Mouse (Mus musculus): Measurements from ENCODE around the gene Samd4b. TPM values are rescaled to one million over a fixed set of nuclear protein-coding genes. Genes with fewer than 3 reads are reported as not detected.

Gene Samd4b
- total RNA-seq, 1 experiment = 30.3 TPM

GRCm38 (mm10) chr7:28354596-28354995, 243.3 kb downstream of the Samd4b start:
- TF ChIP-seq CHD2 (IDR thresholded peaks at IDR 0.05; ENCODE audit: low read depth, low read length) (0 out of 2 replicates have a peak, but pooled peaks have one; percentile 5), ZNF384 (IDR thresholded peaks at IDR 0.05; ENCODE audit: low read depth, low read length) (no peak)
- Histone ChIP-seq H3K36me3 (ENCODE audit: control insufficient read depth, insufficient read depth, low read length, poor library complexity, severe bottlenecking) (peaks cover 35% of the 10 kb centered on the region), H3K9ac (ENCODE audit: insufficient read depth, low read depth, low read length, poor library complexity, severe bottlenecking) (no peak overlapping the region), H3K4me3 (ENCODE audit: insufficient read depth in 1 of 2, low read depth in 1 of 2, low read length in 2 of 2, poor library complexity in 1 of 2, severe bottlenecking in 1 of 2) (no peak overlapping the region), H3K27ac (ENCODE audit: insufficient read depth, low read depth, low read length, poor library complexity, severe bottlenecking) (no peak overlapping the region), H3K4me1 (ENCODE audit: control insufficient read depth in 2 of 2, insufficient read depth in 2 of 2, low read length in 2 of 2, poor library complexity in 1 of 2) (peaks cover 4 to 5% of the 10 kb centered on the region in 2 experiments; a peak in 2 of 4 replicates), H3K9me3 (ENCODE audit: control insufficient read depth, insufficient read depth, low read depth, low read length) (no peaks in the 10 kb centered on the region)
- DNase-seq (ENCODE audit: low read depth, low spot score) = no peak
- in situ Hi-C loops (cut with MboI; ENCODE audit: low sequenced_read_pairs in 2 of 2, unreplicated experiment in 2 of 2) = no loop called here

GRCm38 (mm10) chr7:28354113-28354581, 243.8 kb downstream of the Samd4b start:
- H3K9me3 ChIP-seq (ENCODE audit: control insufficient read depth, insufficient read depth, low read depth, low read length) = no peaks in the 10 kb centered on the region
- H3K9ac ChIP-seq (ENCODE audit: insufficient read depth, low read depth, low read length, poor library complexity, severe bottlenecking) = no peak overlapping the region
- DNase-seq (ENCODE audit: low read depth, low spot score) = no peak
- H3K27ac ChIP-seq (ENCODE audit: insufficient read depth, low read depth, low read length, poor library complexity, severe bottlenecking) = no peak overlapping the region
- in situ Hi-C loops (cut with MboI; ENCODE audit: low sequenced_read_pairs in 2 of 2, unreplicated experiment in 2 of 2) = no loop called here
- H3K4me3 ChIP-seq (ENCODE audit: insufficient read depth in 1 of 2, low read depth in 1 of 2, low read length in 2 of 2, poor library complexity in 1 of 2, severe bottlenecking in 1 of 2) = no peak overlapping the region
- TF ChIP-seq ZNF384 (IDR thresholded peaks at IDR 0.05; ENCODE audit: low read depth, low read length) = no peak
- TF ChIP-seq CHD2 (IDR thresholded peaks at IDR 0.05; ENCODE audit: low read depth, low read length) = 0 out of 2 replicates have a peak, but pooled peaks have one; percentile 15
- H3K36me3 ChIP-seq (ENCODE audit: control insufficient read depth, insufficient read depth, low read length, poor library complexity, severe bottlenecking) = peaks cover 34% of the 10 kb centered on the region
- H3K4me1 ChIP-seq (ENCODE audit: control insufficient read depth in 2 of 2, insufficient read depth in 2 of 2, low read length in 2 of 2, poor library complexity in 1 of 2) = peaks cover 5 to 7% of the 10 kb centered on the region in 2 experiments; a peak in 2 of 4 replicates

- peaks cover 34% of the 10 kb centered on the region for H3K36me3 ChIP-seq (ENCODE audit: control insufficient read depth, insufficient read depth, low read length, poor library complexity, severe bottlenecking)
- no peaks in the 10 kb centered on the region for H3K9me3 ChIP-seq (ENCODE audit: control insufficient read depth, insufficient read depth, low read depth, low read length)
- DNase-seq (ENCODE audit: low read depth, low spot score) = no peak
- H3K4me3 ChIP-seq (ENCODE audit: insufficient read depth in 1 of 2, low read depth in 1 of 2, low read length in 2 of 2, poor library complexity in 1 of 2, severe bottlenecking in 1 of 2) = no peak overlapping the region
- H3K9ac ChIP-seq (ENCODE audit: insufficient read depth, low read depth, low read length, poor library complexity, severe bottlenecking) = peak overlapping the region; percentile 7; the same call in 1 of the 2 replicates
- in situ Hi-C loops (cut with MboI; ENCODE audit: low sequenced_read_pairs in 2 of 2, unreplicated experiment in 2 of 2) = no loop called here
- TF ChIP-seq CHD2 (IDR thresholded peaks at IDR 0.05; ENCODE audit: low read depth, low read length) (no peak), ZNF384 (IDR thresholded peaks at IDR 0.05; ENCODE audit: low read depth, low read length) (no peak), ZC3H11A (IDR thresholded peaks at IDR 0.05; ENCODE audit: borderline replicate concordance, low read depth, low read length) (no peak), MAFK (IDR thresholded peaks at IDR 0.05; ENCODE audit: insufficient read depth, low read depth, low read length) (no peak)
- H3K27ac ChIP-seq (ENCODE audit: insufficient read depth, low read depth, low read length, poor library complexity, severe bottlenecking) = no peak overlapping the region; the same call in 1 of the 2 replicates
- peaks cover 5 to 7% of the 10 kb centered on the region in 2 experiments; a peak in 2 of 4 replicates for H3K4me1 ChIP-seq (ENCODE audit: control insufficient read depth in 2 of 2, insufficient read depth in 2 of 2, low read length in 2 of 2, poor library complexity in 1 of 2)
Observed at GRCm38 (mm10) chr7:28353267-28353666, 244.7 kb downstream of the Samd4b start.

- Histone ChIP-seq H3K27ac (ENCODE audit: insufficient read depth, low read depth, low read length, poor library complexity, severe bottlenecking) (no peak overlapping the region), H3K4me3 (ENCODE audit: insufficient read depth in 1 of 2, low read depth in 1 of 2, low read length in 2 of 2, poor library complexity in 1 of 2, severe bottlenecking in 1 of 2) (peak overlapping the region; percentile 91 to 100)
- DNase-seq (ENCODE audit: low read depth, low spot score) = no peak
Observed at GRCm38 (mm10) chr7:28351676-28352191, 246.2 kb downstream of the Samd4b start.

GRCm38 (mm10) chr7:28350155-28350883, 247.6 kb downstream of the Samd4b start, which contains the start of gene Rps16:
Rps16 (plus strand) TSS chr7:28350652.
- peak within 1 kb of the TSS; percentile 89 for H3K27ac ChIP-seq (ENCODE audit: insufficient read depth, low read depth, low read length, poor library complexity, severe bottlenecking)
- H3K9me3 ChIP-seq (ENCODE audit: control insufficient read depth, insufficient read depth, low read depth, low read length) = no peaks in the 10 kb centered on the region
- in situ Hi-C loops (cut with MboI; ENCODE audit: low sequenced_read_pairs in 2 of 2, unreplicated experiment in 2 of 2) = no loop called here
- no peak for TF ChIP-seq ZC3H11A (IDR thresholded peaks at IDR 0.05; ENCODE audit: borderline replicate concordance, low read depth, low read length)
- TF ChIP-seq ZNF384 (IDR thresholded peaks at IDR 0.05; ENCODE audit: low read depth, low read length) = no peak
- TF ChIP-seq CHD2 (IDR thresholded peaks at IDR 0.05; ENCODE audit: low read depth, low read length) = no peak
- H3K36me3 ChIP-seq (ENCODE audit: control insufficient read depth, insufficient read depth, low read length, poor library complexity, severe bottlenecking) = peaks cover 34% of the 10 kb centered on the region
- peak within 1 kb of the TSS; percentile 91 to 100 for H3K4me3 ChIP-seq (ENCODE audit: insufficient read depth in 1 of 2, low read depth in 1 of 2, low read length in 2 of 2, poor library complexity in 1 of 2, severe bottlenecking in 1 of 2)
- peak within 1 kb of the TSS; percentile 100 for H3K9ac ChIP-seq (ENCODE audit: insufficient read depth, low read depth, low read length, poor library complexity, severe bottlenecking)
- DNase-seq (ENCODE audit: low read depth, low spot score) = peak; percentile 93
- H3K4me1 ChIP-seq (ENCODE audit: control insufficient read depth in 2 of 2, insufficient read depth in 2 of 2, low read length in 2 of 2, poor library complexity in 1 of 2) = peaks cover 5% of the 10 kb centered on the region in 2 experiments; a peak in 2 of 4 replicates

More at GRCm38 (mm10) chr7:28351676-28352191, 246.2 kb downstream of the Samd4b start:
- H3K36me3 ChIP-seq (ENCODE audit: control insufficient read depth, insufficient read depth, low read length, poor library complexity, severe bottlenecking) = peaks cover 34% of the 10 kb centered on the region
- peaks cover 5% of the 10 kb centered on the region in 2 experiments; a peak in 2 of 4 replicates for H3K4me1 ChIP-seq (ENCODE audit: control insufficient read depth in 2 of 2, insufficient read depth in 2 of 2, low read length in 2 of 2, poor library complexity in 1 of 2)
- in situ Hi-C loops (cut with MboI; ENCODE audit: low sequenced_read_pairs in 2 of 2, unreplicated experiment in 2 of 2) = no loop called here
- no peak for TF ChIP-seq ZNF384 (IDR thresholded peaks at IDR 0.05; ENCODE audit: low read depth, low read length)
- TF ChIP-seq HCFC1 (IDR thresholded peaks at IDR 0.05; ENCODE audit: borderline replicate concordance, insufficient read depth, low read length) = 0 out of 2 replicates have a peak, but pooled peaks have one; percentile 25
- peak overlapping the region; percentile 100 for H3K9ac ChIP-seq (ENCODE audit: insufficient read depth, low read depth, low read length, poor library complexity, severe bottlenecking)
- H3K9me3 ChIP-seq (ENCODE audit: control insufficient read depth, insufficient read depth, low read depth, low read length) = no peaks in the 10 kb centered on the region
